Mouse (Mus musculus) brown adipose tissue, adult 24 weeks (tissue): ENCODE measurements around the gene Dnajb11. TPM values are rescaled to one million over a fixed set of nuclear protein-coding genes. Genes with fewer than 3 reads are reported as not detected.

ENCODE experiments used
- H3K27ac ChIP-seq: fragments of 200-500 bp; replicated peaks from 2 replicates; pipeline ENCODE4 v1.5.1; 2012; ENCODE audit warnings: low read depth, mild to moderate bottlenecking, low read length
- H3K4me1 ChIP-seq: fragments of 200-500 bp; 2 replicates; pipeline ENCODE4 v1.6.1; 2012; ENCODE audit warnings: low read length, mixed read lengths; ENCODE audit not compliant: control insufficient read depth, insufficient read depth, insufficient read length
- H3K4me3 ChIP-seq: fragments of 200-500 bp; 2 replicates; pipeline ENCODE4 v1.5.1; 2012; ENCODE audit warnings: low read depth, mild to moderate bottlenecking, low read length, moderate library complexity; ENCODE audit not compliant: insufficient read depth
- polyA plus RNA-seq: library from polyadenylated mRNA; stranded (reverse); fragments of >200 nt; gene quantifications from 2 replicates; pipeline ENCODE4 v1.2.4, GENCODE M21; 2012; ENCODE audit not compliant: missing spikeins, insufficient read depth, insufficient read length

Dnajb11 gene
- polyA plus RNA-seq, 1 experiment: 27.2 TPM

DNA sequence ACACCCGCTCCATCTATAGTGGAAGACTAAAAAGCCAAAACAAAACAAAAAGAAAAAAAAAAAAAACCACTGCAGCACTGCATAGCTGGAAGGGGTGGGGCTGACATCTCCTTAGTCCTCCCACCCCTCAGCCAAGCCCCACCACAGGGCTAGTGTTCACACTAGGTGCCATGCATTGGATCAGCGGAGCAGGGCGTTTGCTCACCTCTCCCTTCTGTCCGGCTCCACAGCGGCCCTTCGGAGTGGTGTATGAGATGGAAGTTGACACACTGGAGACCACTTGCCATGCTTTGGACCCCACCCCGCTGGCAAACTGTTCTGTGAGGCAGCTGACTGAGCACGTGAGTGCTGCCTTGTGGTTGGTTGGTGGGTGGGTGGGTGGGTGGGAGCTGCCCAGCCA is 36.5 kb downstream of the Dnajb11 start:
- Histone ChIP-seq H3K4me1 (no peaks in the 10 kb centered on the region), H3K4me3 (no peak overlapping the region), H3K27ac (no peak overlapping the region)

DNA sequence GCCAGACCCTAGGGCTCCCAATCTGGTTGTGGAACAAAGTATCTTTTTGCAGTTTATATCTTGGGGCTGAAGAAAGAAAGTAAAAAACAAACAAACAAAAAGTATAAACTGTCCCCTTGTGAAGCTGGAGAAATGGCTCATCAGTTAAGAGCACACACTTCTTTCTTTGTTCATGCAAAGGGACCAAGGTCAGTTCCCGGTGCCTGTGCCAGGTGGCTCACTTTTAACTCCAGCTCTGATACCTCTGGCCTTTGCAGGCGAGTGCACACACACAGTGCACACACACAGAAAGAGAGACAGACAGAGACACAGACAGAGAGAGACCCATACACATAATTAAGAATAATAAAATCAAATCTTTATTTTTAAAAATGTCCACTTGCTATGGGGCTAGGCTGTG is 39.0 kb downstream of the Dnajb11 start:
- Histone ChIP-seq H3K27ac (no peak overlapping the region), H3K4me1 (no peaks in the 10 kb centered on the region), H3K4me3 (no peak overlapping the region)

GRCm38 (mm10) chr16:22899346-22899745 is 41.7 kb downstream of the Dnajb11 start:
- no peak overlapping the region for H3K27ac ChIP-seq
- no peaks in the 10 kb centered on the region for H3K4me1 ChIP-seq
- no peak overlapping the region for H3K4me3 ChIP-seq

- H3K4me3 ChIP-seq: no peak overlapping the region
- no peak overlapping the region for H3K27ac ChIP-seq
- H3K4me1 ChIP-seq: no peaks in the 10 kb centered on the region
Measured at GRCm38 (mm10) chr16:22899866-22900570, 42.4 kb downstream of the Dnajb11 start.

- Histone ChIP-seq H3K4me3 (no peak overlapping the region), H3K4me1 (no peaks in the 10 kb centered on the region), H3K27ac (no peak overlapping the region)
Measured at GRCm38 (mm10) chr16:22901326-22901725, 43.7 kb downstream of the Dnajb11 start.

GRCm38 (mm10) chr16:22909290-22909689 is 51.6 kb downstream of the Dnajb11 start:
- H3K4me1 ChIP-seq: no peaks in the 10 kb centered on the region
- no peak overlapping the region for H3K27ac ChIP-seq
- no peak overlapping the region for H3K4me3 ChIP-seq

DNA sequence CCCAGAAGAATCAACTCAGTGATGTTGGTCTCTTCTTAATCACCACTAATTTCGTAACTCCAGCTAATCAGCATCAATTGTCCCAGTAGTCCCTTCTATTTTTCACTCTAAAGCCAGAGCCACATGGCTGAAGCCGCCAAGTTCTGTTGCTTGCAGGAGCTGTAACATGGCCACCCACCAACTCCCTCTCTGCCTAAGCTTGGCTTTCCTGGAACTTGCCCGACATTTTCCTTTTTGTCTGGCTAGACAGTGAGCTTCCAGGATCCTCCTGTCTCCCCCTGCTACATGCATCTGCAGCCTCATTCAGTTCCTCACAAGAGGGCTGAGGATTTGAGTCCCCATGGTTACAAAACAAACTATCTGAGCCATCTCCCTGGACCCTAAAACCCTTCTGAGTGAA is 54.3 kb downstream of the Dnajb11 start:
- Histone ChIP-seq H3K27ac (no peak overlapping the region), H3K4me3 (no peak overlapping the region), H3K4me1 (no peaks in the 10 kb centered on the region)

DNA sequence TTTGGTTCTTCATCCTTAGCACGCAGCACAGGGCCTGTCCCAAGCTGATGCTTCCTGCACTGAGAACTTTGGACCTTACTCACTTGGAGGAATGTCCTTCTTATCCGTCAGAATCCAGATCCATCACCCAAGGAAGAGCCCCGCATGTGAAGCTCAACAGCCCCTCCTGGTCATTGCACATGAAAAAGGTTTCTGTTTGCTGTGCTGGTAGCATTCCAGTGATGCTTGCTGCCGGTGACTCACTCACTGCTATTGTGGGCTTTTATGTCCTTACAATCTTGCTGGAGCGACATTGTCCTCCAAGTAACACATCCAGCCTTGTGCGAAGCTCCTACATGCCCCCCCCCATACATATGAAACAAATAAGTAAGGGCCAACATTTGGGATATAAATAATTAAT is 55.2 kb downstream of the Dnajb11 start:
- Histone ChIP-seq H3K4me3 (no peak overlapping the region), H3K27ac (no peak overlapping the region), H3K4me1 (no peaks in the 10 kb centered on the region)

- no peak overlapping the region for H3K4me3 ChIP-seq
- no peaks in the 10 kb centered on the region for H3K4me1 ChIP-seq
- no peak overlapping the region for H3K27ac ChIP-seq
Measured at GRCm38 (mm10) chr16:22914276-22914675, 56.6 kb downstream of the Dnajb11 start.

GRCm38 (mm10) chr16:22918034-22918433 is 60.4 kb downstream of the Dnajb11 start, which contains the start of gene Fetub:
Fetub (plus strand) TSS chr16:22918334.
- no peak within 1 kb of the TSS for H3K27ac ChIP-seq
- no peaks in the 10 kb centered on the region for H3K4me1 ChIP-seq
- H3K4me3 ChIP-seq: no peak within 1 kb of the TSS

DNA sequence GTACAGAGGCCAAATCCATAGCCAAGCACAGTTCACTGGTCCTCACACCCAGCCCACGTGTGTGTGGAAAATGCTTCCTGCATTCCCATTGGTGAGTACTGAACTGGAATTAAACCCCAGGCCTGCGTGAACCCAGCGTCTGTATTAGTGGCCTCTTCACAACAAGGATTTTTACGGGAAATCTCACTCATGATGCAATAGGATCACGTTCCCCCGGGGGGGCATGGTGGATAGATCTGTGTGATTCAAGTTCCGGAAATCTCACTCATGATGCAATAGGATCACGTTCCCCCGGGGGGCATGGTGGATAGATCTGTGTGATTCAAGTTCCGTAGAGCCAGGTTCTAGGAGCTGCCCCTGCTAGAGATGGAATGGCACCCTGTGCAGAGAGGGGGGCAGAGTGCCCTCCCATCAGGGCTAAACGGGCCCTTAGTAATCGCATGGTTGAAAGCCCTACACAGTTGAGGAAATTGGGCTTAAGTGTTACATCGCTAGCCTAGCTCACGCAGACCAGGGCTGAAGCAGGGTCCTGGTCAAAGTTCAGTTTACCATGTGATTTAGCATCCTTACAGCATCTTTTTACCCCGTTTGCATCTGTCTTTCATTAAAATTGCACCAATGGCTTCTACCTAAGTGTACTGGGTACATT is 61.1 kb downstream of the Dnajb11 start:
- Histone ChIP-seq H3K4me3 (no peak overlapping the region), H3K4me1 (no peaks in the 10 kb centered on the region), H3K27ac (no peak overlapping the region)

GRCm38 (mm10) chr16:22919971-22920854 is 62.6 kb downstream of the Dnajb11 start:
- Histone ChIP-seq H3K4me1 (no peaks in the 10 kb centered on the region), H3K4me3 (no peak overlapping the region), H3K27ac (no peak overlapping the region)

DNA sequence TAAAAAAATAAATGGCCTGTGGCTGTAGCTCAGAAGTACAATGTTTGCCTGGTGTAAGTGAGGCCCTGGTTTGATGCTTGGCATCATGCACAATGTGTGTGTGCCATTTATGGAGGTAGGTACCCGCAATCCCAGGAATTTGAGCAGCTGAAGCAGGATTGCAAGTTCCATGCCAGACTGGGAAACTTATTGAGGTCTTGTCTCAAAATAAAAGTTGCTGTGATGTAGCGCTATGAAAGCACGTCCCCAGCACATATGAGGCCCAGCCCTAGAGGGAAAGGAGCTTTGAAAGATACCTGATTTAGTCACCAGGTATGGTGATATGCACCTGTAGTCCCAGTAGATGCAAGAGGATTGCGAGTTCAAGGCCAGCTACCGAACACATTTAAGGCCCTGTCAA is 64.1 kb downstream of the Dnajb11 start:
- H3K4me1 ChIP-seq: no peaks in the 10 kb centered on the region
- no peak overlapping the region for H3K4me3 ChIP-seq
- H3K27ac ChIP-seq: no peak overlapping the region

GRCm38 (mm10) chr16:22922433-22922832 is 64.8 kb downstream of the Dnajb11 start:
- Histone ChIP-seq H3K4me1 (no peaks in the 10 kb centered on the region), H3K27ac (no peak overlapping the region), H3K4me3 (no peak overlapping the region)
